Mouse (Mus musculus): ENCODE results near the gene Dnajc28. TPM values are rescaled to one million over a fixed set of nuclear protein-coding genes. Genes with fewer than 3 reads are reported as not detected.

Dnajc28 gene
- total and polyA plus RNA-seq, 2 experiments = 1.9 to 11.3 TPM

DNA sequence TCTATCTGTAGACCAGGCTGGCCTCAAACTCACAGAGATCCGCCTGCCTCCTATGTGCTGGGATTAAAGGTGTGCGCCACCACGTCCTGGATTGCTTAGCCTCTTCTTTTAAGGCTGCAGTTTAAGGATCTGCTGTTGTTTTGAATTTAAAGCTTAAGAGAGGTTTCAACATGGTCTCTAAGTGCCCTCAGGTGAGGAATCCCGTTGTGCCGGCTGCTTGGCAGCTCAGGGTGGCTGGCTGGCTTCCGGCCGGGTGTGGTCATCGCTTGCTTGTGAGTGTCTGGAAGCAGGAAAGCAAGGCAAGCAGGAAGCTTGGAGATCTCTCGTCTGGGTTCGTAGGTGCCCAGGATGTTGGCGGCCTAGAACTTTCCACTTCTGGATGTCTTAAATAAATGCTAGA, 2.2 kb upstream of the Dnajc28 start:
- WGBS = 84% methylated on average over 11 of the region's 11 CpGs
- DNase-seq (ENCODE audit: extremely low read depth, low read depth, low spot score) = no peak
- Histone ChIP-seq H3K27ac (replicated peaks; ENCODE audit: insufficient read depth, low read depth, low read length) (no peak overlapping the region), H3K27me3 (ENCODE audit: control insufficient read depth, insufficient read depth, low read length) (no peaks in the 10 kb centered on the region), H3K4me1 (ENCODE audit: control insufficient read depth, insufficient read depth, low read length) (peaks cover 4% of the 10 kb centered on the region; the same call in 1 of the 2 replicates), H3K36me3 (ENCODE audit: control insufficient read depth, insufficient read depth, low read length) (peaks cover 16% of the 10 kb centered on the region; the same call in 1 of the 2 replicates), H3K4me3 (ENCODE audit: insufficient read depth, low read depth, low read length) (no peak overlapping the region), H3K9ac (ENCODE audit: low read depth, low read length) (no peak overlapping the region), H3K79me2 (ENCODE audit: control insufficient read depth, insufficient read depth, low read length) (peaks cover 3% of the 10 kb centered on the region; the same call in 1 of the 2 replicates)
- TF ChIP-seq CTCF (IDR thresholded peaks at IDR 0.05; ENCODE audit: low read depth, low read length) (no peak), POLR2A (IDR thresholded peaks at IDR 0.05; ENCODE audit: extremely low read depth, insufficient read depth, low read length) (no peak)

DNA sequence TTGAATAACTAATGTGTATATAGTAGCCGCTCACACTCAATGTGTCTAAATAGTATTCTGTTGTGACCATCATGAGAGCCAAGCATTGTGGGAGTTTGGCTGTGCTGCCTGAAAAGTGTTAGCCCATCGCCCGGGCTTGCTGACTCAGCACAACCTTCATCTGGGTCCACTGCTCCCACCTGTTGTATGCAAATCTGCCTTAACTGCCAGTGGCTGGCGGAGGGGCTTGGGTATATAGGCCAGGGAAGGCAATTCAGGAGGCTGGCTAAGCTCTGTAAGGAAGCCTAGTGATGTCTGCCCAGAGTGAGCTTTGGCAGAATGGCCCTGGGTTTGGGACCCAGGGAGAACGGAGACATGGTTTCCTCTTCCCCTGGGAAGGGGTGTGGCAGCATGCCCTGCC, 1.4 kb upstream of the Dnajc28 start:
- H3K27me3 ChIP-seq (ENCODE audit: control insufficient read depth, insufficient read depth, low read length) = no peaks in the 10 kb centered on the region
- no peak for DNase-seq (ENCODE audit: extremely low read depth, low read depth, low spot score)
- H3K27ac ChIP-seq (replicated peaks; ENCODE audit: insufficient read depth, low read depth, low read length) = no peak overlapping the region
- H3K79me2 ChIP-seq (ENCODE audit: control insufficient read depth, insufficient read depth, low read length) = peaks cover 3% of the 10 kb centered on the region; the same call in 1 of the 2 replicates
- 94% methylated on average over 5 of the region's 5 CpGs for whole genome bisulfite sequencing
- TF ChIP-seq POLR2A (IDR thresholded peaks at IDR 0.05; ENCODE audit: extremely low read depth, insufficient read depth, low read length) (no peak), CTCF (IDR thresholded peaks at IDR 0.05; ENCODE audit: low read depth, low read length) (no peak)
- H3K4me3 ChIP-seq (ENCODE audit: insufficient read depth, low read depth, low read length) = no peak overlapping the region
- H3K4me1 ChIP-seq (ENCODE audit: control insufficient read depth, insufficient read depth, low read length) = peaks cover 4% of the 10 kb centered on the region; the same call in 1 of the 2 replicates
- H3K36me3 ChIP-seq (ENCODE audit: control insufficient read depth, insufficient read depth, low read length) = peaks cover 12% of the 10 kb centered on the region; the same call in 1 of the 2 replicates
- no peak overlapping the region for H3K9ac ChIP-seq (ENCODE audit: low read depth, low read length)

DNA sequence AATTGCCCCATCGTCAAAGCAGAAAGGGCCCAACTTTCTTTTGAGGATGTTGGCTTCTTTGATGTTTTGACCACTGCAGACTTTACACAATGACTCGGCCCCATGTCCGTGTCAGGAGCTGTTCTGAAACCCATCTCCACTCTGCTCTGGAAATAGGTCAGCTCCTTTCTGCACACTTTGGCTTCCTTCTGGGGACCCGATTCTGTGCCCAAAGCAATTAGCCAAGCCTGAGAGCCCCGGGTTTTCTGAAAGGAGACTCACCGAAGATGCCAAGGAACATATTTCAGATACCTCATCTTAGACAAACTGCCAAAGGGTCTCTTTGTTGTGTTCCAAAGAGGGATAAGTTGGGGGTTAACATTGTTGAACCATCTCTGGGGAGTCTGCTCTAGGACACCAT, 4.3 kb downstream of the Dnajc28 start:
- Histone ChIP-seq H3K4me3 (ENCODE audit: insufficient read depth, low read depth, low read length) (no peak overlapping the region), H3K36me3 (ENCODE audit: control insufficient read depth, insufficient read depth, low read length) (no peaks in the 10 kb centered on the region), H3K27ac (replicated peaks; ENCODE audit: insufficient read depth, low read depth, low read length) (no peak overlapping the region), H3K9ac (ENCODE audit: low read depth, low read length) (no peak overlapping the region), H3K27me3 (ENCODE audit: control insufficient read depth, insufficient read depth, low read length) (no peaks in the 10 kb centered on the region), H3K79me2 (ENCODE audit: control insufficient read depth, insufficient read depth, low read length) (peaks cover 3% of the 10 kb centered on the region; the same call in 1 of the 2 replicates), H3K4me1 (ENCODE audit: control insufficient read depth, insufficient read depth, low read length) (peaks cover 4% of the 10 kb centered on the region; the same call in 1 of the 2 replicates)
- no peak for TF ChIP-seq POLR2A (IDR thresholded peaks at IDR 0.05; ENCODE audit: extremely low read depth, insufficient read depth, low read length)
- TF ChIP-seq CTCF (IDR thresholded peaks at IDR 0.05; ENCODE audit: low read depth, low read length) = no peak
- 89% methylated on average over 6 of the region's 6 CpGs for WGBS
- no peak for DNase-seq (ENCODE audit: extremely low read depth, low read depth, low spot score)

- WGBS = 91% methylated on average over 5 of the region's 5 CpGs
- Histone ChIP-seq H3K27me3 (ENCODE audit: control insufficient read depth, insufficient read depth, low read length) (no peaks in the 10 kb centered on the region), H3K79me2 (ENCODE audit: control insufficient read depth, insufficient read depth, low read length) (no peaks in the 10 kb centered on the region), H3K36me3 (ENCODE audit: control insufficient read depth, insufficient read depth, low read length) (no peaks in the 10 kb centered on the region), H3K9ac (ENCODE audit: low read depth, low read length) (no peak overlapping the region), H3K4me3 (ENCODE audit: insufficient read depth, low read depth, low read length) (no peak overlapping the region), H3K27ac (replicated peaks; ENCODE audit: insufficient read depth, low read depth, low read length) (no peak overlapping the region), H3K4me1 (ENCODE audit: control insufficient read depth, insufficient read depth, low read length) (no peaks in the 10 kb centered on the region)
- no peak for DNase-seq (ENCODE audit: extremely low read depth, low read depth, low spot score)
- TF ChIP-seq POLR2A (IDR thresholded peaks at IDR 0.05; ENCODE audit: extremely low read depth, insufficient read depth, low read length) (no peak), CTCF (IDR thresholded peaks at IDR 0.05; ENCODE audit: low read depth, low read length) (no peak)
Observed at GRCm38 (mm10) chr16:91612525-91612924, 6.3 kb downstream of the Dnajc28 start.

DNA sequence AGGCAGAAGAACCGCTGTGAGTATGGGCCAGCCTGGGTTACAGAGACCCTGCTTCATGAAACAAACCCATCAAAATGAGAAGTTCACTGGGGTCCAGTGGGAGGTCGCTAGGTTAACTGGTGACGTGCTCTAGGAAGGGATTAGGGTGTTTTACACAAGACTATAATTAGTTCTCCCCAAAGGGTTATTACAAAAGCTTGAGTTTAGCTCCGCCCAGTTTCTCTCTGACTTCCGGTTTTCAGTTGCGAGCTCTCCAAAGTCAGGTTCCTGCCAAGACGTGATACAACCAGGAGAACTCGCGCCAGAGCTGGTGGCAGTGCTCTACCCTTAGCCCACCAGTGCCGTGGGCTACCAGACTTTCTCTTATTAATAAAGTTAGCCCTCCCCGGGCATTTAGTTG, 7.6 kb downstream of the Dnajc28 start:
- TF ChIP-seq CTCF (IDR thresholded peaks at IDR 0.05; ENCODE audit: low read depth, low read length) = no peak
- no peak for TF ChIP-seq POLR2A (IDR thresholded peaks at IDR 0.05; ENCODE audit: extremely low read depth, insufficient read depth, low read length)
- DNase-seq (ENCODE audit: extremely low read depth, low read depth, low spot score) = peak; percentile 25
- Histone ChIP-seq H3K79me2 (ENCODE audit: control insufficient read depth, insufficient read depth, low read length) (no peaks in the 10 kb centered on the region), H3K27me3 (ENCODE audit: control insufficient read depth, insufficient read depth, low read length) (no peaks in the 10 kb centered on the region), H3K36me3 (ENCODE audit: control insufficient read depth, insufficient read depth, low read length) (no peaks in the 10 kb centered on the region), H3K4me1 (ENCODE audit: control insufficient read depth, insufficient read depth, low read length) (no peaks in the 10 kb centered on the region), H3K27ac (replicated peaks; ENCODE audit: insufficient read depth, low read depth, low read length) (no peak overlapping the region), H3K4me3 (ENCODE audit: insufficient read depth, low read depth, low read length) (no peak overlapping the region), H3K9ac (ENCODE audit: low read depth, low read length) (no peak overlapping the region)
- 62% methylated on average over 11 of the region's 11 CpGs for WGBS

- Histone ChIP-seq H3K4me1 (ENCODE audit: control insufficient read depth, insufficient read depth, low read length) (no peaks in the 10 kb centered on the region), H3K9ac (ENCODE audit: low read depth, low read length) (no peak overlapping the region), H3K4me3 (ENCODE audit: insufficient read depth, low read depth, low read length) (no peak overlapping the region), H3K27ac (replicated peaks; ENCODE audit: insufficient read depth, low read depth, low read length) (no peak overlapping the region), H3K79me2 (ENCODE audit: control insufficient read depth, insufficient read depth, low read length) (no peaks in the 10 kb centered on the region), H3K27me3 (ENCODE audit: control insufficient read depth, insufficient read depth, low read length) (no peaks in the 10 kb centered on the region), H3K36me3 (ENCODE audit: control insufficient read depth, insufficient read depth, low read length) (no peaks in the 10 kb centered on the region)
- no peak for TF ChIP-seq CTCF (IDR thresholded peaks at IDR 0.05; ENCODE audit: low read depth, low read length)
- TF ChIP-seq POLR2A (IDR thresholded peaks at IDR 0.05; ENCODE audit: extremely low read depth, insufficient read depth, low read length) = no peak
- 47% methylated on average over 9 of the region's 9 CpGs for WGBS
- DNase-seq (ENCODE audit: extremely low read depth, low read depth, low spot score) = peak; percentile 21
Observed at GRCm38 (mm10) chr16:91609501-91610245, 9.2 kb downstream of the Dnajc28 start.

All from liver, adult 2 months (tissue).